Mouse (Mus musculus) embryonic fibroblast, embryonic 13.5 days (primary cell): ENCODE measurements at regions not wholly inside any gene's neighbourhood (a gene's known extent, or its start where the extent isn't known, plus 50 kb on each side); places are given as distances from the start of the nearest gene placed in this dataset.

Experiments
- H3K27ac ChIP-seq: 2 replicates; pipeline ENCODE4 v1.5.1; 2012; ENCODE audit warnings: low read length, control low read depth, inconsistent platforms; ENCODE audit not compliant: insufficient read depth
- H3K4me1 ChIP-seq: 2 replicates; pipeline ENCODE4 v1.6.1; 2011; ENCODE audit warnings: low read length; ENCODE audit not compliant: control insufficient read depth, insufficient read depth
- H3K4me3 ChIP-seq: 2 replicates; pipeline ENCODE4 v1.5.1; 2011; ENCODE audit warnings: mild to moderate bottlenecking, control low read depth, low read length; ENCODE audit not compliant: insufficient read depth
- CTCF ChIP-seq: IDR thresholded peaks from 2 replicates; pipeline ENCODE4 v1.5.1; 2011; ENCODE audit warnings: mild to moderate bottlenecking, control low read depth, low read length, moderate library complexity, borderline replicate concordance; ENCODE audit not compliant: insufficient read depth
- POLR2A ChIP-seq: IDR thresholded peaks from 2 replicates; pipeline ENCODE4 v1.6.1; 2011; ENCODE audit warnings: low read depth, mild to moderate bottlenecking, control low read depth, low read length, moderate library complexity

- TF ChIP-seq CTCF (no peak), POLR2A (no peak)
- Histone ChIP-seq H3K4me3 (peak overlapping the region; percentile 46), H3K27ac (no peak overlapping the region), H3K4me1 (no peaks in the 10 kb centered on the region; the same call in 1 of the 2 replicates)
These were observed 226.4 kb downstream of the Mef2c start for GRCm38 (mm10) chr13:83730155-83730712.

GRCm38 (mm10) chr13:83730713-83731480 lies 227.1 kb downstream of the Mef2c start:
- TF ChIP-seq CTCF (no peak), POLR2A (no peak)
- Histone ChIP-seq H3K27ac (no peak overlapping the region), H3K4me3 (peak overlapping the region; percentile 46), H3K4me1 (no peaks in the 10 kb centered on the region; the same call in 1 of the 2 replicates)

GRCm38 (mm10) chr13:83731481-83732006 lies 227.7 kb downstream of the Mef2c start:
- Histone ChIP-seq H3K4me3 (peak overlapping the region; percentile 46), H3K27ac (no peak overlapping the region), H3K4me1 (no peaks in the 10 kb centered on the region; the same call in 1 of the 2 replicates)
- no peak for TF ChIP-seq POLR2A

GRCm38 (mm10) chr13:83732283-83733121 lies 228.7 kb downstream of the Mef2c start:
- no peak overlapping the region for H3K4me3 ChIP-seq
- H3K4me1 ChIP-seq, result no peaks in the 10 kb centered on the region; the same call in 1 of the 2 replicates
- TF ChIP-seq POLR2A (no peak), CTCF (no peak)
- H3K27ac ChIP-seq, result no peak overlapping the region

- H3K4me3 ChIP-seq, result no peak overlapping the region
- no peak overlapping the region for H3K27ac ChIP-seq
- no peak for TF ChIP-seq POLR2A
- no peak for TF ChIP-seq CTCF
- no peaks in the 10 kb centered on the region; the same call in 1 of the 2 replicates for H3K4me1 ChIP-seq
These were observed 229.6 kb downstream of the Mef2c start for GRCm38 (mm10) chr13:83733231-83733990.

- H3K4me3 ChIP-seq, result no peak overlapping the region
- peaks cover 2% of the 10 kb centered on the region; the same call in 1 of the 2 replicates for H3K4me1 ChIP-seq
- TF ChIP-seq CTCF (no peak), POLR2A (no peak)
- no peak overlapping the region for H3K27ac ChIP-seq
These were observed 230.3 kb downstream of the Mef2c start for GRCm38 (mm10) chr13:83733991-83734610.

- no peak overlapping the region for H3K4me3 ChIP-seq
- no peak for TF ChIP-seq POLR2A
- TF ChIP-seq CTCF, result no peak
- H3K4me1 ChIP-seq, result peaks cover 2% of the 10 kb centered on the region; the same call in 1 of the 2 replicates
- H3K27ac ChIP-seq, result no peak overlapping the region
These were observed 230.8 kb downstream of the Mef2c start for GRCm38 (mm10) chr13:83734656-83735055.

GRCm38 (mm10) chr13:83735101-83735500 lies 231.3 kb downstream of the Mef2c start:
- no peak for TF ChIP-seq CTCF
- no peak for TF ChIP-seq POLR2A
- H3K4me1 ChIP-seq, result peaks cover 2% of the 10 kb centered on the region; the same call in 1 of the 2 replicates
- H3K27ac ChIP-seq, result no peak overlapping the region
- H3K4me3 ChIP-seq, result no peak overlapping the region
